Mouse (Mus musculus) thymus, adult 18-20 months (tissue): Measurements from ENCODE around the gene Cplane1.

Experiments
- DNase-seq, 2 experiments: peaks; one replicate each; pipeline ENCODE4 v3.0.0; 2022; ENCODE audit warnings: mixed read lengths in 2 of 2

The Cplane1 gene

DNA sequence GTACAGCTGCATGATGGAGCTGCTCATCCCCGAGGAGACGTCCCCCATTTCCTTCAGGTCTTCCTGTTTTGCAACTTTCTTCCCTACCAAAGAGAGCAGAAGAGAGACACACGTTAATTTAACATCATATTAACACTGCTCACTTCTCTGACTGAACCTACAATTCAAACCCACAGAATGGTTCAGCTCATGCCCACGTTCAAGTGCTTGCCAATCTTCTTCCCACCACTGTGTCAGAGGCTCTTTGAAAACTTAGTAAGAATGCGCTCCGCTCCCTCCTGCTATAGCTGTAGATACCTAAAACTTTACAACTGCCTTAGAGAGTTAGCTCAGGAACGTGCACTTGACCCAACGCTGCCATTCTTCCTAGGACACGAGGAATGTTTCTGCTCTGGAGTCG lies 134.0 kb downstream of the Cplane1 start:
- DNase-seq: no peak

DNA sequence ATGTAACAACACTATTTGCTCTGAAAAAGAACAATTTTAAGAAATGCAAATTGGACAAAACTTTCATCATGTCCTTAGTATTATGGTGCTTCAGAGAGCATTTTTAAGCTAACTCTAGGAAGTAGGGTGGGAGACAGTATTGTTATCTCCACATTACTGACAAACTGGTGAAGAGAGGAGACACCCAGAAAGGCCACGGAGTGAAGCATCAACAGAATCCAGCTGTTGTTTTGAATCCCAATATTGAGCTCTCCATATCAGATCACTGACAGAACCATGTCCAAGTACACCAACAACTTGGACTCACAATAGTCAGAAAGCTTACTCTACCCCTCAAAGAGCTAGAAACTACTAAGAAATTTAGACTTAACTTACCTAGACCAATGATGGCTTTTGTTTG lies 136.6 kb downstream of the Cplane1 start:
- DNase-seq: no peak

DNA sequence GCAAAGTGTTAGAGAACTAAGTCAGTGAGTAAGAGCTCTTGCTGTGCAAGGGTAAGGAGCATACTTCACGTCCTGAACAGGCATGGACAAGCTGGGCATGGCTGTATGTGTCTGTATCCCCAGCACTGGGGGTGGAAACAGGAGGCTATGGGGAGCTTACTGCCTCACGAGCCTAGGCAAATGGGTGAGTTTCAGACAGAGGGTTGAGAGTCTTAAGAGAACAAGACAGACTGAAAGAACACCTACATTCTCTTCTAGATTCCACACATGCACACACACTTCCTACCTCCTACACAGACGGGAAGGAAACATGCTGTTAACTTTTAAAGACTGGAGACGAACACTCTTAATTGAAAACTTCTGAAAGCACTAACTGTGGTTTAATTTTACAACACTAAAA lies 148.5 kb downstream of the Cplane1 start:
- DNase-seq: no peak

DNA sequence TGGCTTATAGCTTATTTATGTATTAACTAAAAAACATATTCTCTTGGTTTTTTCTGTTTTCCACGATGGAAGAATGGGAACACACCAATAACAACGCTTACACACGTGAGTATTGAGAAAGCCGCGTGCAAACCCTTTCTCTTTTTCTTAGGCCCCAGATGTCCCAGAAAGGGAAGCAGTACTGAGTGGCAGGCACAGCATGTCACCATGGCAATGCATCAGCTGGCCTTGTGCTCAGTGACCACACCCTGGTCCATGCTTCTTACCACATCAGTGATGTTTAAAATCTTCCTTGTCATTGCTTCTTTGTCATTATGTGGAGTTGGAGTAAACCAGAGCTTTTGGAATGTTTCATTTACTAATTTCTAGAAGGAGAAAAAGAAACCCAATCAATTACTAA lies 150.3 kb downstream of the Cplane1 start:
- DNase-seq: no peak
